Mouse (Mus musculus) T-cell, adult 2 months (primary cell): ENCODE measurements around the gene Cplx3.
A peak's percentile ranks its signal among the peaks of the same experiment; 100 is the strongest.

ENCODE experiments used
- DNase-seq: peaks from one replicate; pipeline ENCODE4 v3.0.0; 2022; ENCODE audit warnings: low spot score

Gene Cplx3

DNA sequence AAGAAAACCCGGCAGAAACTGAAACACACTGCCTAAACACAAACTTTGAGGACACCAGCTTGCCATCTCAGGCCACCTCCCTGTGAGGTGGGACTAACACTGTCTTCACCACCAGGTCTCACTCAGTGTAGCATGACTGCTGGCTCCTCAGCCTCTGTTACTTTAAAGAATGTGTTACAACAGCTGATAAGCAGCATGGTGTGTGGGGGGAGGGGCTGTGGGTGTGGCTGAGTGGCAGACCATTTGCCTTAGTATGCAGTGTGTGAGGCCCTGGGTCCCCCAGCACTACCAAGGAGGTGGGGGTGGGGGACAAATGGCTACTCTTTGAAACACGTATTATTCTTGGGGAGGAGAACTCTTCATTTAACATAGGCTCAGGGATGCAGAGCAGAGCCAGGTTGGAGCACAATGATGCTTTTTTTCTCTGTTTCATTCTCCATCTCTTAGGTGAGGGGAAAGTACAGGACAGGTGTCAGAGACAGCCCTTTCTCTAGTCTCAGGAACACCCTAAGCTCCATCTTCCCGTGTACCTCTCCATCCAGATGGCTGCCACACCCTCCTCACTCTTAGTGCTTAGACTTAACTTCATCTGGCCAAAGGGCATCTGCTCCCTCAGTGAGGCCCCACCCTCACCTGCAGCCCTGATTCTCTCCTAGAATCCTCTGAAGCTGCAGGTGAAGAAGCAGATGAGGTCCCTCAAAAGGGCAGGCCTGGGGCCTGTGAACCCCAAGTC, 5.3 kb downstream of the Cplx3 start:
- DNase-seq = no peak

DNA sequence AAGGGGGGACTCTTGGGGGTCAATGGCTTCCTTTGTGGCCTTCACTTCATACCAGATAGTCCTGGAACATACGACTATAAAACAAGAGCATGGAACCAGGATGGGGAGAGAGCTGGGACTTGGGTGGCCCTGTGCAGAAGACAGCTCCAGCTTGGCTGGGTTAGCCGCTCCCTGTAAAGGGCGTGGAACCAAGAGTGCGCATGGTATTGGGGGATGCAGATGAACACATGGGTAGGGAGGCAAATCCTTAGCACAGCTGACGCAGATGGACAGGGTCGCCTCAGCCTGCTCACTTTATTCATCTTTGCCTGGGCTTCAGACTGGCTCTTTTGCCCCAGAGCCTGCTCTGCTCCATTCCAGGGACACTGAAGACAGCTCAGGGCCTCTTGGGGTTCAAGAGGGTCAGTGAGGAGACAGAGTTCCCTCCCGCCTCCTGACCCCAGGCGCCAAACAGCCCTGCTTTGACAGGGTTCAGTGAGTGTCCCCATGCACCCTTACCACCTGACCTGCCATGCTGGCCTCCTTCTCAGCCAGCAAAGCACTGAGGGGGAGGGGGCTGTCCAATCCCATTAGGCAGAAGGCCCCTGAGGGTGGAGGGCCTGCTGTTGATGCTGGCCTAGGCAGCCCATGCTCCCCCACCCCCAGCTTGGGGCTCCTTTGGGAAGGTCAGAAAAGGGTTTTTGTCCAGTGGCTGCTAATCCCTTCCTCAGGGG, 7.1 kb downstream of the Cplx3 start:
- DNase-seq = no peak

DNA sequence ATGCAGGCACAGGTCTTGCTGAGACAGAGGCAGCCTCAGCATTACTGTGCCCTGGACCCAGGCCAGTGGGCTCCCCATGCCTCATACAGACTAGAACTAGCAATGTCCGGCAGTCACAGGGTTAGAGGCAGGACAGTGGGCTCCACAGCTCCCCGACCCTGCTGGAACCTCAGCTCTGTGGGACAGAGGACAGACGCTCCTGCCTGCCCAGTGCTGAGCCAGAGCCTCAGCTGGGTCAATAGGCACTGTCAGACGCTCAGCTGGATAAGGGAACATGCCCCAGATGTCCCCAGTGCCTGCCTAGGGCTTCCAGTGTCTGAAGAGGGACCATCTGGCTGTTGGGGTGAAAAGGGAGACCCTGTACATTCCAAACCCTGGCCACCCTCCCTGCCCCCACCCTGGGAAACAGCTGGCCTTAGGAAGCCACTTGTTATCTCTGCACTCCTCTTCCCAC, 8.1 kb downstream of the Cplx3 start:
- DNase-seq = no peak

DNA sequence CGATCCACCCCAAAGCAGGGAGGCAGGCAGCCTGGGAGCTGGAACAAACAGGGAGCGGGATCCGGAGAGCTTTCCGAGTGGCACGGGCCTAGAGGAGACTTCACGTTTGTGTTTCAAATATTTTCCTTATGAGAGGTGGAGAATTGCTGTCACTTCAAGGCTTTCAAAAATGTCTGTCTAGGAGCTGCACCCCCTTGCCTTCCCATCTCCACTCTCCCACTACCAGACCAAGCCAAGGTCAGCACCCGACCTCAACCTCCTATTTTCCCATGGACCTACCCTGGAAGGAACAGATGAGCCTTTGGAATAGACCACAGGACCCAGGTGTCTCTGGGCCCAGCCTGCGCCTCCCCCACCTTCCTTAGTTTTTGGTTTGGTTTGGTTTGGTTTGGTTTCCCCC, 8.8 kb downstream of the Cplx3 start:
- no peak for DNase-seq

DNA sequence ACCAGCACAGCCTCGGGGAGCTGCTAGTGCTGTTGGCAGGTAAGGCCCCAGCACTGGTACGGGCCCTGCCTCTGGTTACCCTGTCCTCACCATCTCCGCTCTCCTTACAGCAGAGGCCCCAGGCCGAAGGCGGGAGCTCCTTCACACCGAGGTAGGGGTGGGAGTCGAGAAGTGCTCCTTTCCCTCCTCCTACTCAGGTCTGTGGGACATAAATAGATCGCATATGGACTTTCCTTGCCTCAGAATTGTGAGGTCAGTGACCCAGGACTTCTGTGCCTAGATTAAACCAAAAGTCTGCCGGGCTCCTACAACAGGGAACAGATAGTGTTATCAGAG, 11.9 kb downstream of the Cplx3 start:
- DNase-seq = no peak

DNA sequence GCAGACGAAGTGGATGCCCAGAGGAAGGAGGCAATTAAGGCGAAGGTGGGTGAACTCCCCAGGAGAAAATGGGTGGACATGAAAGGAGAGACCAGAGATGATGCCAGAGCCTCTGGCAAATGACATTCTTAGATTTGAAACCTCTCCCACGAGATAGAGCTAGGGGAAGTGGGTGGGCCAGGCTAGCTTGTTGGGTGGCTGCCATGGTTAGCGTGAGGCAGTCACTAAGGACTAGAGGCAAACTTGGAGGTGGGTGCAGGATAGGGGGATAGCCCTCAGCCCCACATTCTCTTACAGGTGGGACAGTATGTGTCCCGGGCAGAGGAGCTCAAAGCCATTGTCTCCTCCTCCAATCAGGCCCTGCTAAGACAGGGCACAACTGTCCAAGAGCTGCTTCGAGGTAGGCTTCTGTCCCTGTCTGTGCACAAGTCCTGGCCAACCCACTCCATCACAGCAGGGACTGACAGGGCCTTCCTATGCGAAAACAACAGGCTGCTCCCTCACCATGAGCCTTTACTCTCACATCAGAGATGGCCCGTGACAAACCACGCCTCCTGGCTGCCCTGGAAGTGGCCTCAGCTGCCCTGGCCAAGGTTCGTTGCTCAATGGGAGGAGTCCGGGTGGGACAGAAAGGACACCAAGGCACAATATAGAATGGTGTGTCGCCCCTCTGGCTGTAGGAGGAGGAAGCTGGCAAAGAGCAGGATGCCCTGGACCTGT, 12.5 kb downstream of the Cplx3 start:
- no peak for DNase-seq

GRCm38 (mm10) chr9:57590726-57591125, 15.4 kb downstream of the Cplx3 start:
- DNase-seq = no peak

GRCm38 (mm10) chr9:57589224-57590126, 16.6 kb downstream of the Cplx3 start, which contains the start of gene Ulk3:
TSS of gene Ulk3 (plus strand) at chr9:57589452.
- peak; percentile 77 for DNase-seq

- peak; percentile 31 for DNase-seq
These were observed 21.1 kb downstream of the Cplx3 start for GRCm38 (mm10) chr9:57584991-57585390.

- no peak for DNase-seq
These were observed 28.8 kb downstream of the Cplx3 start for GRCm38 (mm10) chr9:57577144-57577849.

GRCm38 (mm10) chr9:57575577-57575976, 30.5 kb downstream of the Cplx3 start:
- no peak for DNase-seq

DNA sequence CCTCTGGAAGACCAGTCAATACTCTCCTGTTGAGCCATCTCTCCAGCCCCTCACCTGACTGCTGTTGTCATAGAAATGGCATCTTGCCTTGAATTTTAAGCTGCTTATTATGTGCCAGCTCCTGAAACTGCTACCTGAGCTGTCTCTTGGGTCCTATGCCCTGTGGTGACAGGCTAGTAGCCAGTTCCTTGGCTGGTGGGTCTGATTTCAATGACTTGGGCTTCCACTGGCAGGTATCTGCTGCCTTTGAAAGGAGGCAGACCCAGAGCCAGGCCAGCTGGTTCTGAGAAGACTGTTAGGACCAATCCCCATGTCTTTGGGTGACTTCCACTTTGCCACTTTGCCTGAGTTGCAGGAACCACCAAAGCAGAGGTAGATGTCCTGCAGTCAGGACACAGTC, 31.7 kb downstream of the Cplx3 start:
- DNase-seq = no peak

GRCm38 (mm10) chr9:57568500-57568899, 37.6 kb downstream of the Cplx3 start:
- no peak for DNase-seq

DNA sequence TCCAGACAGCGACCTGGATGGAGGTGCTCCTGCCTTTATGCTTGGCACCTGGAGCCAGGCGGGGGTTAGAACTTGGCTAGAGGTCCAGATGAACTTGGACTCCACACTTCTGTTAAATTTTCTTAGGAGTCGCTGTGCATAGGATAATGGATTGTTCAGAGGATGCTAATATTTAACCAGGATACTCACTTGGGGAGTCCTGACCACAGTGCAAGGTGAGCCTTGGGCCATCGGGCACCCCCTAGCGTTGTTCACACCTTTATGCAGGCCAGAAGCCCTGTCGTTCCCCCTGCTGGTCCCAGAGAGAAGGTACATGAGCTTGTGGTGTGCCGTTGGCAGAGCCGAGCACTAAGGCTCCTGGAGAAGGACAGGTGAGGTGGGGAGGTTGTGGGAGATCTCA, 39.2 kb downstream of the Cplx3 start:
- DNase-seq = no peak

DNA sequence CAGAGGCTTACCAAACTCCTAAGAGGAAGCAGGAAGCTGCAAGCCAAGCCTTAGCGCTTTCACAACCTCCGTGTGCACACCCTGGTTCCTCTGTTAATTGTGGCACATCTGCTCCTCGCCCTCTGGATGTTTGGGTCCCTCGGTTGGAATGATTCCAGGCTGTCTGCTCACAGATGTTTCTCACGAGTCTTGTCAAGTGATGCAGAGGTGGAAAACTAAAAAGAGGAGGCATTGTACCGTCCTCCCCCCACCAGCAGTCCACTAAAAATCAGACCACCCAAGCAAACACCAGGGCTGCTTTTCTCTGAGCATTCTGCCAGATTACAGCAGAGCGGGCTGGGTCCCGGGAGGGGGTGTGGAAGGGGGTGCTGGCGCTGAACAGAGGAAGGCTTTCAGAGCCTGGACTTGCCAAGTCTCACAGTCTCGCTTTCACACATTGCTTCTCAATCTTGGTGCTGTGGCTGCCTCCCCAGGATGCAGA, 40.3 kb downstream of the Cplx3 start:
- DNase-seq = no peak

GRCm38 (mm10) chr9:57564609-57565008, 41.5 kb downstream of the Cplx3 start:
- no peak for DNase-seq

GRCm38 (mm10) chr9:57562896-57563372, 43.1 kb downstream of the Cplx3 start:
- no peak for DNase-seq

DNA sequence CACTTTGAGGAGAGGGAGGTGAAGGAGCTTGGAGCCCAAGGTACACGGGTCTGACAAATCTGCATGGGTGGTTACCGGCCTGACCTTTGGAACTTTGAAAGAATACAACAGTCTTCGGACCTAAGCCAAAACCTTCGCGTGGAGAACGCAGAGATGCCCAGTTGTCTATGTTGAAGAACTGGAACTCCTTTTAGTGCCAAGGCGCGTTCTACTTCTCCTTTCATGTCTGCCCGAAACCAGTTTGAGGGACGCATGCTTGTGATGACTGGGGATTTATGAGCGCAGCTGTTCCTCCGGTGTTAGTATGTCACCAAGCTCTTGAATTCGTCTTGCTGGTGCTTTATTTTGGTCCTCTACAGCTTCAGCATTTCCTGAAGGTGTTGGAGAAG, 44.4 kb downstream of the Cplx3 start:
- no peak for DNase-seq

GRCm38 (mm10) chr9:57560861-57561710, 45.0 kb downstream of the Cplx3 start, which contains the start of gene Scamp2:
TSS of gene Scamp2 (plus strand) at chr9:57560943.
- peak; percentile 88 for DNase-seq

GRCm38 (mm10) chr9:57560263-57560662, 45.8 kb downstream of the Cplx3 start:
- no peak for DNase-seq
